Mouse (Mus musculus): ENCODE data around the gene Zfp512b. TPM values are rescaled to one million over a fixed set of nuclear protein-coding genes. Genes with fewer than 3 reads are reported as not detected.

Zfp512b gene
- total and polyA plus RNA-seq, 3 experiments = 11.0 to 26.8 (median 16.6) TPM

- TF ChIP-seq IRF4 (IDR thresholded peaks at IDR 0.05; ENCODE audit: low read depth, low read length) (no peak), PAX5 (IDR thresholded peaks at IDR 0.05; ENCODE audit: low read length) (no peak)
- Histone ChIP-seq H3K9ac (ENCODE audit: insufficient read depth, low read depth) (0 out of 2 replicates have a peak overlapping the region, but pooled peaks have one; percentile 93), H3K4me2 (ENCODE audit: insufficient read depth, low read depth, poor library complexity, severe bottlenecking) (peak overlapping the region; percentile 48; the same call in 1 of the 2 replicates), H3K27me3 (replicated peaks) (no peaks in the 10 kb centered on the region), H3K36me3 (replicated peaks in 1 of 2; ENCODE audit: control insufficient read depth in 1 of 2, insufficient read depth in 1 of 2, low read length in 1 of 2) (peaks cover 31 to 65% of the 10 kb centered on the region in 2 experiments), H3K27ac (ENCODE audit: insufficient read depth, low read depth) (no peak overlapping the region), H3K4me1 (ENCODE audit: control insufficient read depth in 1 of 2, insufficient read depth in 2 of 2) (peaks cover 3 to 25% of the 10 kb centered on the region in 2 experiments; a peak in 2 of 4 replicates), H3K9me3 (replicated peaks; ENCODE audit: low read length) (no peaks in the 10 kb centered on the region), H3K79me2 (replicated peaks; ENCODE audit: control insufficient read depth, extremely low read depth, insufficient read depth, poor library complexity, severe bottlenecking) (peaks cover 4% of the 10 kb centered on the region; the same call in 1 of the 2 replicates), H3K4me3 (replicated peaks in 1 of 3; ENCODE audit: low read depth in 2 of 3, low read length in 2 of 3, poor library complexity in 1 of 3) (peak overlapping the region in 1 of 3 experiments; percentile 75)
- in situ Hi-C loops (cut with MboI; ENCODE audit: low pct_ligation_motif_present, low pct_unique_long_range_greater_than_20kb, low sequenced_read_pairs) = no loop called here
- dilution Hi-C loops (cut with MboI; ENCODE audit: extremely low pct_ligation_motif_present, extremely low pct_unique_long_range_greater_than_20kb, low sequenced_read_pairs) = no loop called here
- DNase-seq (ENCODE audit: extremely low read depth) = no peak
These were observed 10.2 kb downstream of the Zfp512b start for GRCm38 (mm10) chr2:181582358-181582757.

- peaks cover 23 to 63% of the 10 kb centered on the region in 2 experiments for H3K36me3 ChIP-seq (replicated peaks in 1 of 2; ENCODE audit: control insufficient read depth in 1 of 2, insufficient read depth in 1 of 2, low read length in 1 of 2)
- H3K4me2 ChIP-seq (ENCODE audit: insufficient read depth, low read depth, poor library complexity, severe bottlenecking) = peak overlapping the region; percentile 48
- peak overlapping the region; percentile 93 for H3K9ac ChIP-seq (ENCODE audit: insufficient read depth, low read depth)
- no peaks in the 10 kb centered on the region for H3K9me3 ChIP-seq (replicated peaks; ENCODE audit: low read length)
- no peaks in the 10 kb centered on the region for H3K27me3 ChIP-seq (replicated peaks)
- peak; percentile 66 for DNase-seq (ENCODE audit: extremely low read depth)
- H3K4me3 ChIP-seq (replicated peaks in 1 of 3; ENCODE audit: low read depth in 2 of 3, low read length in 2 of 3, poor library complexity in 1 of 3) = peak overlapping the region; percentile 75 to 86 (median 78)
- H3K4me1 ChIP-seq (ENCODE audit: control insufficient read depth in 1 of 2, insufficient read depth in 2 of 2) = peaks cover 3 to 25% of the 10 kb centered on the region in 2 experiments; a peak in 2 of 4 replicates
- peaks cover 4% of the 10 kb centered on the region; the same call in 1 of the 2 replicates for H3K79me2 ChIP-seq (replicated peaks; ENCODE audit: control insufficient read depth, extremely low read depth, insufficient read depth, poor library complexity, severe bottlenecking)
- dilution Hi-C loops (cut with MboI; ENCODE audit: extremely low pct_ligation_motif_present, extremely low pct_unique_long_range_greater_than_20kb, low sequenced_read_pairs) (no loop called here), in situ Hi-C loops (cut with MboI; ENCODE audit: low pct_ligation_motif_present, low pct_unique_long_range_greater_than_20kb, low sequenced_read_pairs) (no loop called here)
- peak overlapping the region; percentile 93 for H3K27ac ChIP-seq (ENCODE audit: insufficient read depth, low read depth)
- peak; percentile 78; the same call in 1 of the 2 replicates for TF ChIP-seq UBTF (IDR thresholded peaks at IDR 0.05; ENCODE audit: low read depth, low read length)
- no peak for TF ChIP-seq RCOR1 (conservative IDR thresholded peaks at IDR 0.05; ENCODE audit: low read depth, low read length)
- TF ChIP-seq ZC3H11A (IDR thresholded peaks at IDR 0.05; ENCODE audit: low read depth, low read length) = no peak
- peak; percentile 81 for TF ChIP-seq MXI1 (IDR thresholded peaks at IDR 0.05; ENCODE audit: low read depth, low read length)
- TF ChIP-seq HCFC1 (IDR thresholded peaks at IDR 0.05; ENCODE audit: low read depth, low read length) = peak; percentile 93
- TF ChIP-seq SIN3A (IDR thresholded peaks at IDR 0.05; ENCODE audit: low read length) = peak; percentile 65; the same call in 1 of the 2 replicates
- peak; percentile 28; the same call in 1 of the 2 replicates for TF ChIP-seq ZNF384 (IDR thresholded peaks at IDR 0.05; ENCODE audit: low read depth, low read length)
- TF ChIP-seq MAFK (IDR thresholded peaks at IDR 0.05; ENCODE audit: insufficient replicate concordance, low read length) = no peak
- TF ChIP-seq KAT2A (IDR thresholded peaks at IDR 0.05; ENCODE audit: insufficient replicate concordance, low read length) = peak; percentile 83; the same call in 1 of the 2 replicates
- no peak for TF ChIP-seq USF2 (conservative IDR thresholded peaks at IDR 0.05; ENCODE audit: low read depth, low read length)
- TF ChIP-seq MYC (IDR thresholded peaks at IDR 0.05; ENCODE audit: low read depth, low read length) = no peak
- TF ChIP-seq USF1 (IDR thresholded peaks at IDR 0.05; ENCODE audit: low read depth, low read length) = no peak
- peak; percentile 91 for TF ChIP-seq POLR2AphosphoS2 (IDR thresholded peaks at IDR 0.05; ENCODE audit: low read depth, low read length)
- peak; percentile 63; the same call in 1 of the 2 replicates for TF ChIP-seq NELFE (IDR thresholded peaks at IDR 0.05; ENCODE audit: low read depth, low read length)
- TF ChIP-seq NRF1 (IDR thresholded peaks at IDR 0.05; ENCODE audit: low read depth, low read length) = 0 out of 2 replicates have a peak, but pooled peaks have one; percentile 53
- no peak for TF ChIP-seq ZKSCAN1 (IDR thresholded peaks at IDR 0.05; ENCODE audit: borderline replicate concordance, low read depth, low read length)
- peak; percentile 28 for TF ChIP-seq ELF1 (IDR thresholded peaks at IDR 0.05; ENCODE audit: low read depth, low read length)
- no peak for TF ChIP-seq SMC3 (IDR thresholded peaks at IDR 0.05; ENCODE audit: low read depth, low read length)
- TF ChIP-seq MAZ (IDR thresholded peaks at IDR 0.05; ENCODE audit: low read depth, low read length) = 0 out of 2 replicates have a peak, but pooled peaks have one; percentile 33
- TF ChIP-seq BHLHE40 (IDR thresholded peaks at IDR 0.05; ENCODE audit: low read depth, low read length) = no peak
- no peak for TF ChIP-seq TBP (conservative IDR thresholded peaks at IDR 0.05; ENCODE audit: low read depth, low read length)
- no peak for TF ChIP-seq JUND (conservative IDR thresholded peaks at IDR 0.05; ENCODE audit: low read depth, low read length)
- TF ChIP-seq RAD21 (IDR thresholded peaks at IDR 0.05; ENCODE audit: low read depth, low read length) = no peak
- TF ChIP-seq JUN (IDR thresholded peaks at IDR 0.05; ENCODE audit: insufficient read depth, low read depth, low read length) = no peak
- TF ChIP-seq TCF12 (IDR thresholded peaks at IDR 0.05; ENCODE audit: low read depth, low read length) = peak; percentile 63; the same call in 1 of the 2 replicates
- TF ChIP-seq MEF2A (IDR thresholded peaks at IDR 0.05; ENCODE audit: borderline replicate concordance, low read depth, low read length) = peak; percentile 24; the same call in 1 of the 2 replicates
- TF ChIP-seq CHD1 (IDR thresholded peaks at IDR 0.05; ENCODE audit: low read depth, low read length) = no peak
- peak; percentile 33; the same call in 1 of the 2 replicates for TF ChIP-seq IRF4 (IDR thresholded peaks at IDR 0.05; ENCODE audit: low read depth, low read length)
These were observed 11.0 kb downstream of the Zfp512b start for GRCm38 (mm10) chr2:181581402-181582120.

Measured in CH12.LX (cell line).